Mouse (Mus musculus): ENCODE data around the gene Lipa.

The Lipa gene

GRCm38 (mm10) chr19:34523106-34523725 lies 4.1 kb downstream of the Lipa start:
- no peak for DNase-seq (ENCODE audit: low spot score)

DNA sequence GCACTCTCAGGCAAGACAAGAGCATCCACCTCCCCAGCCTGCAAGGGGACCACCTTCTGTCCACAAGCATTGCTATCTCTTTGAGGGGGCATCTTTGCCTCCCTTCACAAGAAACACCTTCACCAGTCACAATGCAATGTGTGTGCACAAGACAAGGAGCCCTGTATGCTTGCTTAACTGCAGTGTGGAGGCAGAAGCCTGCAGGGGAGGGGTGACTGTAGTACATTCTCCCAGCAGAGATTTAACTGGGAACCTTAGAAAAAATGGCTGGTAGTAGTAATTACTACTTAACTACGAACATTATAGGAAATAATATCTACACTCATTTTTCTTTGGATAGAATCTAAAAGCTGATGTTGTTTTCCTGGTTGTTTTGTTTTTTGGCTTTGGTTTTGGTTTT lies 5.3 kb downstream of the Lipa start:
- no peak for DNase-seq (ENCODE audit: low spot score)

- no peak for DNase-seq (ENCODE audit: low spot score)
These were observed 5.9 kb downstream of the Lipa start for GRCm38 (mm10) chr19:34521361-34521760.

- DNase-seq (ENCODE audit: low spot score) = no peak
These were observed 7.2 kb downstream of the Lipa start for GRCm38 (mm10) chr19:34520051-34520450.

DNA sequence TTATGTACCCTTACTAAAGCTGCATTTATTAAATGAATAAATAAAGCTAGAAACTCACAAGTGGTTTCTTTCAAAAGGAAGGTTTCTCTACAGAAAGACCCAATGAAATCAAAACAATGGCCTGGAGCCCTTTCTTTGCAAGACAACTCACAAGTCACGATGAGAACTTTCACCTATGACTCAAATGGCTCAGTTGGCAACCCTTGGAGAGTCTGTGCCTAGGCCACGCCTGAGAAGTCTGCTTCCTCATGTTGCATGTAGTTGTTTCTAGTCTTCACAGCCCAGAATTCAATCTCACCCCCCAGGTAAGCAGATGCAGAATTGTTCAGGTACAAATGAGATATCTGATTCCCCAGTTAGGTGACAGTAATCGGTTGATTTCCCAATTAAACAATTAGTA lies 7.6 kb downstream of the Lipa start:
- DNase-seq (ENCODE audit: low spot score) = no peak

GRCm38 (mm10) chr19:34518786-34519185 lies 8.5 kb downstream of the Lipa start:
- DNase-seq (ENCODE audit: low spot score) = no peak

DNA sequence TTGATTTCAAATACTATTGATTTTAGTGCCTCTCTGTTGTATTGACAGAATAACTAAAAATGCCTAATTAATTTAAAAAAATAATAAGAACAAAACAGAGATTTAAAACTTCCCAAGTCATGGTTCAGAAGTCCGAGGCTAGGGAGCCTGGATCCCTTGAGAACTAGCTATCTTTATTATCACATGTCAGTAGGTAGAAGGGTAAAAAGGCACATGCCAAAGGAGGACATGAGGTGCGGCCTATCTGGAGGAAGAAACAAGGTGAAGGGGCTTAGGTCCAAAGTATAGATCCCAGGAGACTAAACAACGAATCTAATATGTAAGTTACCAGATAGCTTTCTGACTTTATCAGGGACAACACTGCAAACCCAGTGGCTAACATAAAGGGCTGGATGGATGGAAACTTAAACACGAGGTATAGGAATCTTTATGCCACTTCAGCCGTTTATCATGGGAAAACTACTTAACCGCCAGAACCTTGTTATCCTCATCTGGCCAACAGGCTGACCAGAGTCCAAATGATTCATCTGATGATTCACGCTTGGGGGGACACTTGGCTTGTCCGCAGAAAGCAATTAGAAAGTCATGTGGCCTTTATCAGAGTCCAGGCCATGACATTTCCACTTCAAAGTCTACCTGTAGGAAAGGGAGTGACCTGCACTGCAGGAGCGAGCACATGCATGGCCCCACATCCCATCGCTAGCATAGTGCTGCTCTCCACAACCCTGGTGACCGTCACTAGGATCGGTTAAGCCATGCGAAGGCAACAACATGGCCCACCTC lies 9.3 kb downstream of the Lipa start:
- no peak for DNase-seq (ENCODE audit: low spot score)

DNA sequence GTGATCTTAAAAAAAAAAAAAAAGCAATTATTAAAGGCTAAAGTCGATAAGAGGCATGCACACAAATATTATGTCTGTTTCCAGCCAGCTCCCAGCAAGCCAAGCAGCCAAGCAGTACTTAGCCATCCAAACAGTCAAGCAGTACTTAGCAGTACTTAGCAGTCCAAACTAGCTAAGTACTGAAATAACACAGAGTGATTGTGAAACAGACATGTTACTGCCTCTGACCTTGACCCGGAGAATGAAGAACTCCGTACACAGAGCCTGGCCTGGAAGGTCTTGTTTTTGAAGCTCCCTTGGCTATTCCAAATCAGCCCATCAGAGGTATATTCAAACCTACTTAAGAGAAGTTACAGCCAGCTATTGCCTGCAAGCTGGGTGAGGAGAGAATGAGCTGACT lies 10.1 kb downstream of the Lipa start:
- no peak for DNase-seq (ENCODE audit: low spot score)

DNA sequence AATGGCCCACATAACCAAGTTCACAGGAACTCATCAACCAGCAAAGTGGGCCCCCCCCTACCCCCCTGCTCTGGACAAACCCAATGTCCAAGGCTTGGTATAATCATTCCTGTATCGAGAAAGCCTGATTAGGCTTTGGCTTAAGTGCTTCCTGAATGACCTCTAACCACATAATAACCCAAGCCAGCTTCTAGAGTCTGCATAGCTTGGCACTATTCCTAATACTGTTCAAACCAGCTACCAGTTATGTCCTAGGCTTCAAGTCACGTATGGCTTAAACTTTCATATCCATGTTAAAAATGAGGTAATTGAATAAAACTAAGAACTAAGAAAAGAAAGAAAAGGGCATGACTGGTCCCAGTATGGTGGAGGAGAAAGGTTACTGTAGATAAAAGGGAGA lies 10.9 kb downstream of the Lipa start:
- DNase-seq (ENCODE audit: low spot score) = no peak

- no peak for DNase-seq (ENCODE audit: low spot score)
These were observed 11.6 kb downstream of the Lipa start for GRCm38 (mm10) chr19:34515681-34516080.

GRCm38 (mm10) chr19:34511528-34511927 lies 15.7 kb downstream of the Lipa start:
- DNase-seq (ENCODE audit: low spot score) = no peak

DNA sequence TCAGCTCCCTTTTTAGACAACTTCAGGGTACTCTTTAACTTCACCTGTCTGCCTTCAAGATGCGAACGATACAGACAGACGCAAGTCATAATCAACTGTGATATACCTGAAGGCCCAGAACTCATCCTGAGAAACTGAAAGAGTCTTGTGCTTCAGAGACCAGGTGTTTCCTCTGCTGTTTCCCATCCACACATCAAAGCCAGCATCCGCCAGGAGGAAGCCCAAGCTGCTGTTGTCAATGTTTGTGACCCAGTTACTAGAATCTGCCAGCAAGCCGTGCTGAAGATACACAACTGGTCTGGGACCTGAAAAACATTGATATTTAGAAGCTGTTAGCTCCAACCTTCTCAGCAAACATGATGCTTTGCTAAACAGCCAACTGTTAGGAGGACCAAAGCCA lies 16.6 kb downstream of the Lipa start:
- DNase-seq (ENCODE audit: low spot score) = no peak

GRCm38 (mm10) chr19:34505161-34505721 lies 22.0 kb downstream of the Lipa start:
- no peak for DNase-seq (ENCODE audit: low spot score)

DNA sequence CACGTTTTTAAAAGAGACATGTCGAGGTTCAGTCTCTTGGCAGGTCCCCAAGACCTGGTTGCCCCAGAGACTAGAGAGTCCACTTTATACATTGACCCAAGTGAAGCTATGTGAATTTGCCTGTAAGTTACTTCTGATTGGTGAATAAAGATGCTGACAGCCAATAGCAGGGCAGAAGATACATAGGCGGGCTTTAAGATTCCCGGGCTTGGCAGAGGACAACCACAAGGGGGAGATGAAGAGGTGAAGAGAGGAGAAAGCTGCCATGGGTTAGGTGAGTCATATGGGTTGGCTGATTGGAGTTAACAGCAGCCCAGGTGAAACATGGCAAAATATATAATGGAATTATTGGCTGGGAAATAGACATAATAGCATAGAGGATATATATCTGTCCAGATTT lies 26.5 kb downstream of the Lipa start:
- DNase-seq (ENCODE audit: low spot score) = peak; percentile 42

- no peak for DNase-seq (ENCODE audit: low spot score)
These were observed 30.9 kb downstream of the Lipa start for GRCm38 (mm10) chr19:34496353-34496752.

- no peak for DNase-seq (ENCODE audit: low spot score)
These were observed 33.4 kb downstream of the Lipa start for GRCm38 (mm10) chr19:34493859-34494258.

- DNase-seq (ENCODE audit: low spot score) = no peak
These were observed 43.7 kb downstream of the Lipa start for GRCm38 (mm10) chr19:34483547-34483946.

- no peak for DNase-seq (ENCODE audit: low spot score)
These were observed 52.0 kb downstream of the Lipa start, which contains the start of gene Ch25h for GRCm38 (mm10) chr19:34474991-34475971. Gene Ch25h, minus strand, starts transcription at chr19:34475164.

GRCm38 (mm10) chr19:34474228-34474990 lies 52.9 kb downstream of the Lipa start:
- DNase-seq (ENCODE audit: low spot score) = no peak

DNA sequence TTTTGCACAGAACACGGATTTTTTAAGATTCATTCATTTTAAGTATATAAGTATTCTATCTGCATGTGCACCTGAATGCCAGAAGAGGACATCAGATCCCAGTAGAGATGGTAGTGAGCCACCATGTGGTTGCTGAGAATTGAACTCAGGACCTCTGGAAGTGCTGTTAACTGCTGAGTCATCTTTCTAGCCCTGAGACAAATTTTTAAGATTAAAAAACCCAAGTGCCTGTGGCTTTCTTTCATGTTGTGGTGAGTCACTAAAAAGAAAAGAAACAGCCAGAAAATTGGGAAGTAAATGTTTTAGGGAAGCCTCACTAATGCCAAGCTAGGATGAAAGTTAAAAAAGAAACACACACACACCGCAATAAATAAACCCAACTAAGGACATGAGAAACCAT lies 55.6 kb downstream of the Lipa start:
- DNase-seq (ENCODE audit: low spot score) = no peak

GRCm38 (mm10) chr19:34468794-34469193 lies 58.5 kb downstream of the Lipa start:
- DNase-seq (ENCODE audit: low spot score) = no peak
